Mouse (Mus musculus) heart, adult 2 months (tissue): Measurements from ENCODE around the gene Mst1.
A peak's percentile ranks its signal among the peaks of the same experiment; 100 is the strongest.

Source experiments
- CTCF ChIP-seq: fragments of 200-600 bp; IDR thresholded peaks from 2 replicates; pipeline ENCODE4 v1.8.1; 2022; ENCODE audit warnings: antibody characterized with exemption, mild to moderate bottlenecking, moderate library complexity
- EP300 ChIP-seq: fragments of 200-500 bp; IDR thresholded peaks from 2 replicates; pipeline ENCODE4 v1.6.1; 2011; ENCODE audit warnings: low read depth, low read length, control low read depth; ENCODE audit not compliant: insufficient read depth
- POLR2A ChIP-seq: fragments of 200-500 bp; IDR thresholded peaks from 2 replicates; pipeline ENCODE4 v1.6.1; 2011; ENCODE audit warnings: mild to moderate bottlenecking, low read depth, low read length, control low read depth; ENCODE audit not compliant: insufficient read depth

GRCm38 (mm10) chr9:108095518-108095917, 15.3 kb downstream of the Mst1 start:
- no peak for TF ChIP-seq POLR2A
- peak; percentile 82 for TF ChIP-seq CTCF
- TF ChIP-seq EP300 = peak; percentile 79; the same call in 1 of the 2 replicates
